Mouse (Mus musculus): ENCODE data around the gene Hivep2.

DNA sequence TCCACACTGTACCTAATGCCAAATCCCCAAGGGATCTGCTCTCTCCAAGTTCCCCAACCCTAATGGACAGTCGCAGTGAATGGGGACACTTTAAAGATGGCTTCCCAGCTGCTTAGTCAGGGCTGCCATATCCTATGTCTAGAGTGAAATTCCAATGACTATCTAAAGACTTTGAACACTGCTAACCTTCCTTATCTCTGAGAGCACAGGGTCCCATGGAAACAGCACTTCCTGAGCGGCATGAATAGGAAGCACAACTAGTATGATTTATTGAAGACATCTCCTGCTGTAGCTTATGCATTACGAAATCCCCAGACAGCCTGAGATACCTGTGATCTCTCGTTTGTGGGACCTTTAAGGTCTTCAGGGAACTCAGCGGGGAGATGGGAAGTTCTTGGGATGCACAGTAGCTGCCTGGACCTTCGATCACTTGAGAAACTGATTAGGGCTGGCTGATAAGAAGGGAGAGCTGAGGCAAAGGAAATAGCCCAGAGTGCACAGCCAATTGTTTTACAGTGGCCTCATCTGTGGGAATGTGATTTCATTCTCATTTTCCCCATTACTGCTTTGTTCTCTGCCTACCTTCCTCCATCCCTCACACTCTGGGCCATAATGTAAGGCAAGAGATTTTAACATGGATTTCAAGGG lies 202.4 kb downstream of the Hivep2 start:
- no peak for TF ChIP-seq CTCF (IDR thresholded peaks at IDR 0.05; ENCODE audit: control insufficient read depth, insufficient read depth, low read length)
- no peak for TF ChIP-seq POLR2A (IDR thresholded peaks at IDR 0.05; ENCODE audit: borderline replicate concordance, control insufficient read depth, low read depth, low read length)
